Mouse (Mus musculus): ENCODE data around the gene Capn5.

DNA sequence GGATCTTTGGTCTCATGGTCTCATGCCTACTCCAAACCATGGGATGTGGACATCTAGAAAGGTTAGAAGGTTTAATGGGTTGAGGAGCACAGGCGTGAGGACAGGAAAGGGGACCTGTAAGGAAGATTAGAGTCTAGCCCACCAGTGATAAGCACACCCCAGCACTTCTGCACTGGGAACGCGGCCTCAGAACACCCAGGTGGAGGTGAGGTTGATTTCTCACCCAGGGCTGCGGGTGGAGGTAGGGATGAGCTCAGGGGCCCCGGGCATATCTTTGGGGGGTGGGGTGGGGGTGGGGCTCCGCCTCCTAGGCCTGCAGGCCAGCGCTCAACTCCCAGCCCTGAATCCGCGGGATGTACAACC, 527 bp downstream of the Capn5 start:
- no peak for TF ChIP-seq CTCF (IDR thresholded peaks at IDR 0.05; ENCODE audit: extremely low read depth, insufficient read length, insufficient replicate concordance, low read depth, low read length)
- no peak for TF ChIP-seq POLR2A (IDR thresholded peaks at IDR 0.05; ENCODE audit: low read depth, low read length)

Data from small intestine, adult 2 months (tissue).